Mouse (Mus musculus): ENCODE results near the gene Fhod1. TPM values are rescaled to one million over a fixed set of nuclear protein-coding genes. Genes with fewer than 3 reads are reported as not detected.
"Not testable (repeated sequence)": the region's sequence is repeated elsewhere in the genome, so short reads cannot be mapped to it uniquely, and the experiment has no call there.

The Fhod1 gene
- polyA plus RNA-seq, 1 experiment from 2014 or later: 2.2 TPM

DNA sequence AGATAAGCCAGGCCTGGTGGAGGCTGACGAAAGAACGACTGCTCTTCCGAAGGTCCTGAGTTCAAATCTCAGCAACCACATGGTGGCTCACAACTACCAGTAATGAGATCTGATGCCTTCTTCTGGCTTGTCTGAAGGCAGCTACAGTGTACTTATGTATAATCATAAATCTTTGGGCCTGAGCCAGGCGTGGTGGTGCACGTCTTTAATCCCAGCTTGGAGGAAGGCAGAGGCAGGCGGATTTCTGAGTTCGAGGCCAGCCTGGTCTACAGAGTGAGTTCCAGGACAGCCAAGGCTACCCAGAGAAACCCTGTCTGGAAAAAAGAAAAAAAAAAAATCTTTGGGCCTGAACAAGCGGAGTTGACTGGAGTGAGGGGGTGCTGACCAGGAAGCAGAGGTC, 56.4 kb downstream of the Fhod1 start:
- H3K4me1 ChIP-seq (replicated peaks; ENCODE audit: control insufficient read depth, insufficient read depth, low read length): peaks cover 13% of the 10 kb centered on the region
- not testable (repeated sequence) for H3K9me3 ChIP-seq (ENCODE audit: control insufficient read depth, low read length); H3K9ac ChIP-seq (ENCODE audit: low read length); H3K36me3 ChIP-seq (ENCODE audit: control insufficient read depth, insufficient read depth, low read length); ATAC-seq (replicated peaks; ENCODE audit: low FRiP score); H3K27ac ChIP-seq (ENCODE audit: low read depth, low read length); H3K4me3 ChIP-seq (ENCODE audit: low read depth, low read length); H3K27me3 ChIP-seq (ENCODE audit: control insufficient read depth, insufficient read depth, low read length); H3K4me2 ChIP-seq (ENCODE audit: low read depth, low read length, severe bottlenecking)
- 85% methylated on average over 8 of the region's 8 CpGs for WGBS
- DNase-seq (ENCODE audit: low spot score): peak; percentile 43

DNA sequence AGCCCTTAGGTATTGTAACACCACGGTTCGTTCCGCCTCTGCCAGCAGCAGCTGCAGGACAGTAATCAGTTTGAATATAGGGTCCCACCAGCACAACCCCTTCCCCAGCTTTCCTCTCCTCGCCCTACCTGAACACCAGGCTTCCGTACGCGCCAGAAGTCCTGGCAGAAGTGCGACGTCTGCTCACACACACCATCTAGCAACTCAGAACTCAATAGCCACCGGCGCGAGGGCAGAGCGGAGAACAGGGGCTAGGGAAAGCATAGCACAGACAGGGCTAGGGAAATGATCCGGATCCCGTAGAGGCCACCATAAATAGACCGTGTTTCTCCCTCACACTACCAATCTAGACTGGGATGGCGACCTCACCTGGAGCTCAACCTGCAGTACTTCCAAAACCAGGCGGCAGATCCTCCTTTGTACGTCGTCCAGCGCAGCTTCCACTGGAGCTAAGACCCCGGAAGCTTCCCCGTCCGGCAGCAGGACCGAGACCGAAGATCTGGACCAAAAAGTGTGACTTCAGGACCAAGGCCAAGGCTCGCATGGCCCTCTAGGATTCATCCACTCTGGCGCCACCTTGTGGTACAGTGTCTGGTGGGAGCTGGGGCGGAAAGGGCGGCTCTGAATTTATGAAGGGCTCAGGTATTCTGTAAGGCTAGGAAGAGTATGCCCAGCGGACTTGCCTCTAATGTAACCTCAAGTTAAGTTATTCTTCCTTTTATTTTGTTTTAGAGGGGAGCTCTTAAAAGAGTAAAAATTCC, 57.0 kb downstream of the Fhod1 start:
- 6% methylated on average over 31 of the region's 31 CpGs for WGBS
- DNase-seq (ENCODE audit: low spot score): peak; percentile 92
- no peak overlapping the region for H3K27ac ChIP-seq (ENCODE audit: low read depth, low read length)

DNA sequence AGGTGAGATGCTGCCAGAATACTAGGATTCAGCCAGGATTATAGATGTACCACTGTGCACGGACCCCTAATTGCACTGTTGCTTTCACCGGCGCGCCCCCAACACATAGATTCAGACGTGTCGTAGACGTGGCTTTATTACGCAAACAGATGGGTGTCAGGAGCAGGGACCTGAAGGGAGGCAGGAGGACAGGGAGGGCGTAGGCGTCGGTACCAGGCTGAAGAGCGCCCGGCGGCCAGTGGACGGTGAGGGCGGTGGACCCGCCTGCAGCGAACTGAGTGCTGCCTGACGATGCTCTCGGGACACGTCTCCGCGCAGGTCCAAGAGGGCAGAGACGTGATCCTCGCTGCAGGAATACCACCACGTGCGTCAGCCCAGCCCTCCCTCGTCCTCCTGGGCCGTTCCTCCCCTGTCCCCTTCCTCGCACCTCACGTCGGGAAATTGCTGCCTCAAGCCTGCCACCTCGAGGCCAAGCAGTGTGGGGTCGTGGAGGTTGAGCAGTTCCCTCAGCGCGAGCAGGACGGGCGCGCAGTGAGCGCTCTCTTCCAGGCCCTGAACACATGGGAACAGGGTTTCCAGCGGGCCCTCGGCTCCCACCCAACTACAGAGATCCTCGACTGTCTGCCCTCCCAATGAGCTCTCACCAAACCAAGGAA, 57.8 kb downstream of the Fhod1 start, which contains the start of gene 4931428F04Rik:
Gene 4931428F04Rik (minus strand): TSS at position 60 of the 656 bp plus-strand sequence.
- Histone ChIP-seq H3K36me3 (ENCODE audit: control insufficient read depth, insufficient read depth, low read length) (no peaks in the 10 kb centered on the region), H3K9ac (ENCODE audit: low read length) (peak within 1 kb of the TSS; percentile 65), H3K4me1 (replicated peaks; ENCODE audit: control insufficient read depth, insufficient read depth, low read length) (peaks cover 13% of the 10 kb centered on the region), H3K27me3 (ENCODE audit: control insufficient read depth, insufficient read depth, low read length) (peaks cover 9% of the 10 kb centered on the region), H3K4me2 (ENCODE audit: low read depth, low read length, severe bottlenecking) (peak within 1 kb of the TSS; percentile 74), H3K9me3 (ENCODE audit: control insufficient read depth, low read length) (no peaks in the 10 kb centered on the region), H3K4me3 (ENCODE audit: low read depth, low read length) (peak within 1 kb of the TSS; percentile 39), H3K27ac (ENCODE audit: low read depth, low read length) (peak within 1 kb of the TSS; percentile 73)
- DNase-seq (ENCODE audit: low spot score): peak; percentile 81
- peak; percentile 50 for ATAC-seq (replicated peaks; ENCODE audit: low FRiP score)
- WGBS: 1% methylated on average over 42 of the region's 43 CpGs

More for the DNA sequence above, 57.0 kb downstream of the Fhod1 start:
- Histone ChIP-seq H3K9ac (ENCODE audit: low read length) (no peak overlapping the region), H3K4me1 (replicated peaks; ENCODE audit: control insufficient read depth, insufficient read depth, low read length) (peaks cover 13% of the 10 kb centered on the region), H3K4me3 (ENCODE audit: low read depth, low read length) (peak overlapping the region; percentile 39), H3K27me3 (ENCODE audit: control insufficient read depth, insufficient read depth, low read length) (peaks cover 9% of the 10 kb centered on the region), H3K4me2 (ENCODE audit: low read depth, low read length, severe bottlenecking) (peak overlapping the region; percentile 74; the same call in 1 of the 2 replicates), H3K9me3 (ENCODE audit: control insufficient read depth, low read length) (no peaks in the 10 kb centered on the region), H3K36me3 (ENCODE audit: control insufficient read depth, insufficient read depth, low read length) (no peaks in the 10 kb centered on the region)
- no peak for ATAC-seq (replicated peaks; ENCODE audit: low FRiP score)

DNA sequence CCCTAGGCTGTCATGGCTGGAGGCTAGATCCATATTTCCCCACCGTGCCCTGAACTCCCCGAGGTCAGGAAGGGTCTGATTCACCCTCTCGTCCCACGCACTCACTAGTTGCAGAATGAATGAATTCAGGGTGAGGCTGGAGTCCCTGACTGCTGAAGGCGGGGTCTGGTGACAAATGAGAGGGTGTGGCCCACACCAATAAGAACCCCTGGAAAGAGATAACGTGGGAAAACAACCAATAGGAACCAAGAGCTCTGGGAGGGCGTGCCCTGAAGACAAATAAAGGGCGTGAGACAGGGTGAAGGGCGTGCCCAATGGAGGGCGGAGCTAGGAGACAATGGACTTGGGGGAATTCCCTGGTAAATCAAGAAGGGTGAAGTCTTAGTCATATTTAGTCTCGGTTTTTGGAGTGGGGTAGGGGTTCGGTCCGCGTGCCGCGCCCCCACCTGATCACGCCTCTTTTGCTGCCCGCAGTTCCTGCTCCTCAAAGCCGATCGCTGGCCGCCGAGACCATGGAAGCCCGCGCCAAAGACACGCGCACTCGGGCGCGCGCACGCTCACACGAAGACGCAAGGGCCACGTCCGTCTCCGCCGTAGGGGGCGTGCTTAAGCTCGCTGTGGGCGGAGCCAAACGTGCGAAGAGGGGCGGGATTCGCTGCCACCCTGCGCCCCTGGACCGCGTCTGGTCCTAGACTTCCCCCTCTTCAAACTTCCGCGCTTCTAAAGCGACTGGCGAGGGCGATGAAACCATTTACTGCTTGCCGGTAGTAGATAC, 58.6 kb downstream of the Fhod1 start:
- Histone ChIP-seq H3K4me1 (replicated peaks; ENCODE audit: control insufficient read depth, insufficient read depth, low read length) (peaks cover 13% of the 10 kb centered on the region), H3K27me3 (ENCODE audit: control insufficient read depth, insufficient read depth, low read length) (peaks cover 9% of the 10 kb centered on the region), H3K36me3 (ENCODE audit: control insufficient read depth, insufficient read depth, low read length) (no peaks in the 10 kb centered on the region; the same call in 1 of the 2 replicates), H3K27ac (ENCODE audit: low read depth, low read length) (peak overlapping the region; percentile 73), H3K4me2 (ENCODE audit: low read depth, low read length, severe bottlenecking) (peak overlapping the region; percentile 74), H3K9me3 (ENCODE audit: control insufficient read depth, low read length) (no peaks in the 10 kb centered on the region), H3K4me3 (ENCODE audit: low read depth, low read length) (peak overlapping the region; percentile 39), H3K9ac (ENCODE audit: low read length) (peak overlapping the region; percentile 65)
- WGBS: under 1% methylated on average over 53 of the region's 53 CpGs
- peak; percentile 97 for DNase-seq (ENCODE audit: low spot score)
- ATAC-seq (replicated peaks; ENCODE audit: low FRiP score): peak; percentile 93

DNA sequence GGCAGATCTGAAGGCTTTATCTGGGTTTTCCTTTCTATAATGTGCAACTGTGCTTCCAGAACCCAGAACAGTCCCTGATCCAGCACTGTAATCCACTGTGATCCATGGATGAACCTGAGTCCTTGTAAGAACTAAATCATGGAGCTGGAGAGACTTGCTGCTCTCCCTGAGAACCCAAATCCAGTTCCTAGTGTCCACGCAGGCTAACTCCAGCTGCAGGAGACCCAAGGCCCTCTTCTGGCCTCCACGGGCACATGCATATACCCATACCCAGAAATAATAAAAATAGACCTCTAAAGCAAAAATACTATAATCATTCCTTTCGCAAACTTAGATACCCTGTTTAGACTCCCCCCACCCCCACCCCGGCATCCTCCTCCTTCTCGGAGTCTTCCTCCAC, 59.5 kb downstream of the Fhod1 start:
- H3K9ac ChIP-seq (ENCODE audit: low read length): peak overlapping the region; percentile 14; the same call in 1 of the 2 replicates
- DNase-seq (ENCODE audit: low spot score) (peak; percentile 47), ATAC-seq (replicated peaks; ENCODE audit: low FRiP score) (no peak)
- H3K36me3 ChIP-seq (ENCODE audit: control insufficient read depth, insufficient read depth, low read length): no peaks in the 10 kb centered on the region; the same call in 1 of the 2 replicates
- H3K4me3 ChIP-seq (ENCODE audit: low read depth, low read length): peak overlapping the region; percentile 39; the same call in 1 of the 2 replicates
- WGBS: 87% methylated on average over 5 of the region's 5 CpGs
- peaks cover 9% of the 10 kb centered on the region for H3K27me3 ChIP-seq (ENCODE audit: control insufficient read depth, insufficient read depth, low read length)
- H3K9me3 ChIP-seq (ENCODE audit: control insufficient read depth, low read length): no peaks in the 10 kb centered on the region
- peaks cover 13% of the 10 kb centered on the region for H3K4me1 ChIP-seq (replicated peaks; ENCODE audit: control insufficient read depth, insufficient read depth, low read length)
- H3K27ac ChIP-seq (ENCODE audit: low read depth, low read length): no peak overlapping the region
- peak overlapping the region; percentile 74 for H3K4me2 ChIP-seq (ENCODE audit: low read depth, low read length, severe bottlenecking)

DNA sequence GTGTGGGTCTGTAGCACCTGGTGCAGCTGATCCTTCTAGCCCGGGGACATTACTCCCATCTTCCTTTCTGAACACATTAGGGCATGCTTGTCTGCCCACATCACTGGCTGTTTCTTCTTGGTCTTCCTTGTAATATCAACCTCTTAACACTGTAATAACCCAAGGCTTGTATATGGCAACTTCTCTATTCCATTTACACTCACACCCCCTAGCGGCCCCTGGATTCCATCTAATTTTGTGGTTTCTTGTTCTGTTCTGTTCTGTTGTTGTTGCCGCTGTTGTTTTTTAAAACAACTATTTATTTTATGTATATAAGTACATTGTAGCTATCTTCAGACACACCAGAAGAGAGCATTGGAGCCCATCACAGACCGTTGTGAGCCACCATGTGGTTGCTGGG, 60.8 kb downstream of the Fhod1 start:
- H3K4me1 ChIP-seq (replicated peaks; ENCODE audit: control insufficient read depth, insufficient read depth, low read length): peaks cover 13% of the 10 kb centered on the region
- H3K4me2 ChIP-seq (ENCODE audit: low read depth, low read length, severe bottlenecking): no peak overlapping the region
- H3K27me3 ChIP-seq (ENCODE audit: control insufficient read depth, insufficient read depth, low read length): peaks cover 9% of the 10 kb centered on the region
- no peak overlapping the region for H3K9ac ChIP-seq (ENCODE audit: low read length)
- ATAC-seq (replicated peaks; ENCODE audit: low FRiP score) (no peak), DNase-seq (ENCODE audit: low spot score) (no peak)
- 86% methylated on average over 4 of the region's 4 CpGs for WGBS
- H3K4me3 ChIP-seq (ENCODE audit: low read depth, low read length): no peak overlapping the region
- H3K9me3 ChIP-seq (ENCODE audit: control insufficient read depth, low read length): no peaks in the 10 kb centered on the region
- no peak overlapping the region for H3K27ac ChIP-seq (ENCODE audit: low read depth, low read length)
- H3K36me3 ChIP-seq (ENCODE audit: control insufficient read depth, insufficient read depth, low read length): no peaks in the 10 kb centered on the region; the same call in 1 of the 2 replicates

DNA sequence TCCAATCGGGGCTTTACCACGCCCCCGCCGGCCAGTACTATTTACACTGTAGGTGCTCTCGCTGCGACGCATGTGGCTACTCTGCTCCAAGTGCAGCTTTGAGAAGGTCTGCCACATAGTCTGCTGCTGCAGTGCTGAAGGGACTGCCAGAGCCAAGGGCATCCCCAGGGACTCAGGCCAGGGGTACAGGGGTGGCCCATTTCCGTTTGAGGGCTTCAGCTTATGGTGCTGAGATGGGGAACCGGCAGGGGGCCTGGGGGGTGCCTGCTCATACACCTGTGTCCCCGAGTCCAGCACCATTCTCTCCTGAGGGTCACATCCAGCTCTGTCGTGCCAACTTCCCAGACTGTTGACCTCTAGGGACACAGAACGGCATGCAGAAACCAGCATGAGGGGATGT, 62.2 kb downstream of the Fhod1 start:
- no peak overlapping the region for H3K9ac ChIP-seq (ENCODE audit: low read length)
- H3K4me2 ChIP-seq (ENCODE audit: low read depth, low read length, severe bottlenecking): no peak overlapping the region
- peaks cover 12% of the 10 kb centered on the region for H3K4me1 ChIP-seq (replicated peaks; ENCODE audit: control insufficient read depth, insufficient read depth, low read length)
- H3K27me3 ChIP-seq (ENCODE audit: control insufficient read depth, insufficient read depth, low read length): peaks cover 6% of the 10 kb centered on the region
- H3K4me3 ChIP-seq (ENCODE audit: low read depth, low read length): no peak overlapping the region
- WGBS: 44% methylated on average over 12 of the region's 12 CpGs
- no peak for ATAC-seq (replicated peaks; ENCODE audit: low FRiP score)
- H3K27ac ChIP-seq (ENCODE audit: low read depth, low read length): no peak overlapping the region
- H3K9me3 ChIP-seq (ENCODE audit: control insufficient read depth, low read length): no peaks in the 10 kb centered on the region
- no peaks in the 10 kb centered on the region; the same call in 1 of the 2 replicates for H3K36me3 ChIP-seq (ENCODE audit: control insufficient read depth, insufficient read depth, low read length)
- peak; percentile 47 for DNase-seq (ENCODE audit: low spot score)

DNA sequence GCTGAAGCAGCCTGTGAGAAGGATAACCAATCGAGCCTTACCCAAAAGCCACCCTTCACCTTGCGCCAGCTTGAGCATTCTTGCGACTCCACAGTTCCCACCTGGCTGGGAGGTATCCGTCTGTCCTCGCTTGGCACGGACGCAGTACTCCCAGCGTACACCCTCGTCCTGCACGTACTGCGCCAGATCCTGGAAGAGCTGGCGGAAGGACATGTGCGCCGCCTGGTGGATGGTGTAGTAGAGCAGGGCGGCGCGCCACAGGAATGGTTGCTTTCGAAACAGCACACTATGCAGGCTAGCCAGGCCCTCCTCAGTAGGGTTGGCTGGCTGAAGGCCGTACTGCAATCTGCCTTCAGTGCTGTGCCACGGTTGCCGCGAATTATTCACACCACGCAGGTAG, 64.7 kb downstream of the Fhod1 start:
- Histone ChIP-seq H3K9me3 (ENCODE audit: control insufficient read depth, low read length) (no peaks in the 10 kb centered on the region), H3K9ac (ENCODE audit: low read length) (no peak overlapping the region), H3K4me3 (ENCODE audit: low read depth, low read length) (no peak overlapping the region), H3K4me1 (replicated peaks; ENCODE audit: control insufficient read depth, insufficient read depth, low read length) (peaks cover 2% of the 10 kb centered on the region; the same call in 1 of the 2 replicates), H3K27ac (ENCODE audit: low read depth, low read length) (no peak overlapping the region), H3K27me3 (ENCODE audit: control insufficient read depth, insufficient read depth, low read length) (peaks cover 23% of the 10 kb centered on the region), H3K36me3 (ENCODE audit: control insufficient read depth, insufficient read depth, low read length) (no peaks in the 10 kb centered on the region; the same call in 1 of the 2 replicates), H3K4me2 (ENCODE audit: low read depth, low read length, severe bottlenecking) (no peak overlapping the region)
- WGBS: 19% methylated on average over 23 of the region's 23 CpGs
- ATAC-seq (replicated peaks; ENCODE audit: low FRiP score): peak; percentile 47
- peak; percentile 77 for DNase-seq (ENCODE audit: low spot score)
